Mouse (Mus musculus) heart, postnatal 0 days (tissue): ENCODE results near the gene Pik3ap1.

Source experiments
- CTCF ChIP-seq: IDR thresholded peaks from 2 replicates; pipeline ENCODE4 v1.5.1; 2016; ENCODE audit warnings: antibody characterized with exemption, control low read depth, low read depth
- EP300 ChIP-seq: IDR thresholded peaks from 2 replicates; pipeline ENCODE4 v1.6.1; 2016; ENCODE audit warnings: antibody characterized with exemption, low read depth

- no peak for TF ChIP-seq CTCF
- TF ChIP-seq EP300, result no peak
Observed at GRCm38 (mm10) chr19:41233698-41234097, 151.2 kb downstream of the Pik3ap1 start.
